Mouse (Mus musculus) neural tube, embryonic 14.5 days (tissue): ENCODE data around the gene As3mt. TPM values are rescaled to one million over a fixed set of nuclear protein-coding genes. Genes with fewer than 3 reads are reported as not detected.

Source experiments
- ATAC-seq: fragments of 200-750 bp; cut with Nextera tagmentation; 2 replicates; pipeline ENCODE4 v1.8.0; 2017; ENCODE audit warnings: low read depth, mild to moderate bottlenecking, moderate TSS enrichment, moderate library complexity
- H3K27ac ChIP-seq: fragments of 300-500 bp; sonication (generic); 2 replicates; pipeline ENCODE4 v1.5.1; 2014; ENCODE audit warnings: low read depth, mild to moderate bottlenecking, control low read depth, low read length, moderate library complexity, mixed read lengths
- H3K27me3 ChIP-seq: fragments of 300-500 bp; sonication (generic); 2 replicates; pipeline ENCODE4 v1.6.1; 2014; ENCODE audit warnings: low read length; ENCODE audit not compliant: control insufficient read depth, insufficient read depth
- H3K36me3 ChIP-seq: fragments of 300-500 bp; sonication (generic); 2 replicates; pipeline ENCODE4 v1.6.1; 2014; ENCODE audit warnings: low read length, mixed read lengths; ENCODE audit not compliant: control insufficient read depth, insufficient read depth
- H3K4me1 ChIP-seq: fragments of 300-500 bp; sonication (generic); 2 replicates; pipeline ENCODE4 v1.6.1; 2014; ENCODE audit warnings: low read length; ENCODE audit not compliant: control insufficient read depth, insufficient read depth
- H3K4me2 ChIP-seq: fragments of 300-500 bp; sonication (generic); 2 replicates; pipeline ENCODE4 v1.6.1; 2014; ENCODE audit warnings: mild to moderate bottlenecking, low read depth, low read length, control low read depth
- H3K4me3 ChIP-seq: fragments of 300-500 bp; sonication (generic); 2 replicates; pipeline ENCODE4 v1.5.1; 2014; ENCODE audit warnings: low read depth, low read length, control low read depth, mixed read lengths
- H3K9ac ChIP-seq: fragments of 300-500 bp; sonication (generic); replicated peaks from 2 replicates; pipeline ENCODE4 v1.6.1; 2014; ENCODE audit warnings: low read depth, mild to moderate bottlenecking, control low read depth, low read length, mixed read lengths
- H3K9me3 ChIP-seq: fragments of 300-500 bp; sonication (generic); 2 replicates; pipeline ENCODE4 v1.6.1; 2016; ENCODE audit warnings: low read length; ENCODE audit not compliant: control insufficient read depth
- WGBS: fragments of 180-500 bp; shearing (Covaris S2); extraction: QIAGEN DNeasy Blood & Tissue Kit; methylation state at CpG from one replicate; pipeline ENCODE4 v1.1.7; 2014; 5-methylcytosine and 5-hydroxymethylcytosine counted together
- polyA plus RNA-seq: library from polyadenylated mRNA; unstranded; fragments of >200 nt; fragmentation: Nextera tagmentation; extraction: Ambion mirVana; gene quantifications from 2 replicates; pipeline ENCODE4 v1.2.1, GENCODE M21; 2014

As3mt gene
- polyA plus RNA-seq, 1 experiment from 2014 or later: 44.3 TPM

DNA sequence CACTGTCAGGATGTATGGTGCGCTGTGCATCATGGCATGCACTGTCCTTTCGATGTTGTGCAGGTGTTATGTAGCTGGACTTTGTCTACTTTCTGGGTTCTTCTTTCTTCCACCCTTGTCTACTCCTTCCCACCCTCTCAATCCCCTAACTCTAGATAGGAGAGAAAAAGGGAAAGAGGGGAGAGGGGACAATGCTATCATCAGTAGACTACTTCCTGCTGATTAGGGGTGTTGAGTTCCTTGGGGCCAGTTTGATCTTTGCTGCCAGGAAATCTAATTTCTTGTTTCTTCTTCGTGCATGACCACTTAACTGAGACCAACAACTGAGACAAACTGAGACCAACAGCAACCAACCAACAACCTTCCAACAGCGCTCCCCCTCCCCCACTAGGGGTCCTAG is 3.4 kb downstream of the As3mt start:
- H3K27ac ChIP-seq: no peak overlapping the region
- H3K27me3 ChIP-seq: no peaks in the 10 kb centered on the region
- no peaks in the 10 kb centered on the region for H3K9me3 ChIP-seq
- H3K4me3 ChIP-seq: no peak overlapping the region
- no peak for ATAC-seq
- H3K36me3 ChIP-seq: no peaks in the 10 kb centered on the region
- H3K9ac ChIP-seq: no peak overlapping the region
- H3K4me2 ChIP-seq: no peak overlapping the region
- WGBS: 96% methylated on average over 4 of the region's 4 CpGs
- peaks cover 9% of the 10 kb centered on the region; the same call in 1 of the 2 replicates for H3K4me1 ChIP-seq

- no peaks in the 10 kb centered on the region for H3K4me1 ChIP-seq
- no peak overlapping the region for H3K9ac ChIP-seq
- no peaks in the 10 kb centered on the region for H3K36me3 ChIP-seq
- no peak for ATAC-seq
- no peak overlapping the region for H3K4me3 ChIP-seq
- H3K4me2 ChIP-seq: no peak overlapping the region
- no peak overlapping the region for H3K27ac ChIP-seq
- no peaks in the 10 kb centered on the region for H3K9me3 ChIP-seq
- no peaks in the 10 kb centered on the region for H3K27me3 ChIP-seq
- WGBS: 94% methylated on average over 8 of the region's 8 CpGs
Measured at GRCm38 (mm10) chr19:46714234-46714633, 7.0 kb downstream of the As3mt start.

GRCm38 (mm10) chr19:46715016-46715415 is 7.8 kb downstream of the As3mt start:
- WGBS: 87% methylated on average over 8 of the region's 8 CpGs
- no peak overlapping the region for H3K4me3 ChIP-seq
- H3K4me2 ChIP-seq: no peak overlapping the region
- no peak for ATAC-seq
- no peak overlapping the region for H3K27ac ChIP-seq
- H3K36me3 ChIP-seq: no peaks in the 10 kb centered on the region
- H3K4me1 ChIP-seq: no peaks in the 10 kb centered on the region
- H3K27me3 ChIP-seq: no peaks in the 10 kb centered on the region
- H3K9ac ChIP-seq: no peak overlapping the region
- H3K9me3 ChIP-seq: no peaks in the 10 kb centered on the region

GRCm38 (mm10) chr19:46718150-46718549 is 10.9 kb downstream of the As3mt start:
- no peak overlapping the region for H3K9ac ChIP-seq
- no peaks in the 10 kb centered on the region for H3K9me3 ChIP-seq
- no peaks in the 10 kb centered on the region for H3K36me3 ChIP-seq
- no peak overlapping the region for H3K4me3 ChIP-seq
- no peak overlapping the region for H3K27ac ChIP-seq
- no peak for ATAC-seq
- no peaks in the 10 kb centered on the region for H3K4me1 ChIP-seq
- H3K27me3 ChIP-seq: no peaks in the 10 kb centered on the region
- no peak overlapping the region for H3K4me2 ChIP-seq
- 92% methylated on average over 4 of the region's 4 CpGs for WGBS

DNA sequence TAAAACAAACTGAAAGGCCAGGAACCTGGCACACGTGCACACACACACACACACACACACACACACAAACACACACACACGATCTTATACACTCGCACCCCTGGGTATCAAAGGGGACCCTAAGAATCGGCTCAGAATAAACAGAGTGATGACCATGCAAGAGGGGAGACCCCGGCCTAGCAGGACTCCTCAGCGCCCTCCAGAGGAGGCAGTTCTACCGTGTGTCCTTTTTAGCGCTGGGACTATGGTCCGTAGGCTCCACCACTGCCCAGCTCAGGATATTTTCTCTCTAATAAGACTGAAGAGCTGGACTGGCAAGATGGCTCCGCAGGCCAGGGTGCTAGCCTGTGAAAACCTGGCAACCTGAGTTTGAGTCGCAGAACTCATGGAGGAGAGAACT is 17.2 kb downstream of the As3mt start:
- Histone ChIP-seq H3K4me3 (no peak overlapping the region), H3K4me2 (no peak overlapping the region), H3K9ac (no peak overlapping the region), H3K4me1 (peaks cover 3% of the 10 kb centered on the region; the same call in 1 of the 2 replicates), H3K27ac (no peak overlapping the region), H3K36me3 (no peaks in the 10 kb centered on the region; the same call in 1 of the 2 replicates), H3K27me3 (no peaks in the 10 kb centered on the region), H3K9me3 (no peaks in the 10 kb centered on the region)
- ATAC-seq: no peak
- 68% methylated on average over 11 of the region's 11 CpGs for WGBS

- WGBS: 93% methylated on average over 8 of the region's 8 CpGs
Measured at GRCm38 (mm10) chr19:46726142-46726541, 18.9 kb downstream of the As3mt start.

DNA sequence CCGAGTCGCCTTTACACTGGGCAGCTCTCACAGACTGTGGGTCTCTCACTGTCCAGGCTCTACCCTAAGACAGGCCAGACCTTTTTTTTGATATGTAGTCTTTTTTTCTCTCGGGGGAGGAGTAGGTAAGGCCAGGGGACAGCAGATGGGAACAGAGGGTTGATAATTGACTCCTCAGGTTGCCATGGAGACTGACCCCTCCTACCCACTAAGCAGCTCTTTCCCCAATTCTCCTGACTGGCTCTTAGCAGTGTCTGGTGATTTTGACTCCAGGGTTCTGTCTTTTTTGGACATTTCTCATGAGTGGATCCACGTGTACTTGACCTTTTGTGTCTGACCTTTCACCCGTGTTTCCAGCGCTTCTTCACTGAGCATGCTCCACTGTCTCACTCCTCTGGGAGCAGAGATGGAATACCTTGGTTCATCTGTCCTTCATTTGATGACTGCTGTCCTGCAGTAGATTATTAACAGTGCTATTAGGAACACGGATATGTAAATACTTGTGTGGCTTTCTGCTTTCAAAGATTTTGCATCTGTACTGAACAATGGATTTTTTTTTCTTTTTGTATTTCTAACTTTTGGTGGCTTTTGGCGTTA is 20.0 kb downstream of the As3mt start:
- no peak overlapping the region for H3K4me3 ChIP-seq
- H3K4me1 ChIP-seq: peaks cover 3% of the 10 kb centered on the region; the same call in 1 of the 2 replicates
- H3K9me3 ChIP-seq: no peaks in the 10 kb centered on the region
- H3K27me3 ChIP-seq: no peaks in the 10 kb centered on the region
- H3K27ac ChIP-seq: no peak overlapping the region
- no peak overlapping the region for H3K4me2 ChIP-seq
- no peak overlapping the region for H3K9ac ChIP-seq
- ATAC-seq: no peak
- 33% methylated on average over 8 of the region's 8 CpGs for WGBS
- H3K36me3 ChIP-seq: no peaks in the 10 kb centered on the region; the same call in 1 of the 2 replicates

More at GRCm38 (mm10) chr19:46726142-46726541, 18.9 kb downstream of the As3mt start:
- ATAC-seq: no peak
- Histone ChIP-seq H3K36me3 (no peaks in the 10 kb centered on the region; the same call in 1 of the 2 replicates), H3K4me1 (peaks cover 3% of the 10 kb centered on the region; the same call in 1 of the 2 replicates), H3K4me3 (no peak overlapping the region), H3K4me2 (no peak overlapping the region), H3K27me3 (no peaks in the 10 kb centered on the region), H3K9me3 (no peaks in the 10 kb centered on the region), H3K27ac (no peak overlapping the region), H3K9ac (no peak overlapping the region)

DNA sequence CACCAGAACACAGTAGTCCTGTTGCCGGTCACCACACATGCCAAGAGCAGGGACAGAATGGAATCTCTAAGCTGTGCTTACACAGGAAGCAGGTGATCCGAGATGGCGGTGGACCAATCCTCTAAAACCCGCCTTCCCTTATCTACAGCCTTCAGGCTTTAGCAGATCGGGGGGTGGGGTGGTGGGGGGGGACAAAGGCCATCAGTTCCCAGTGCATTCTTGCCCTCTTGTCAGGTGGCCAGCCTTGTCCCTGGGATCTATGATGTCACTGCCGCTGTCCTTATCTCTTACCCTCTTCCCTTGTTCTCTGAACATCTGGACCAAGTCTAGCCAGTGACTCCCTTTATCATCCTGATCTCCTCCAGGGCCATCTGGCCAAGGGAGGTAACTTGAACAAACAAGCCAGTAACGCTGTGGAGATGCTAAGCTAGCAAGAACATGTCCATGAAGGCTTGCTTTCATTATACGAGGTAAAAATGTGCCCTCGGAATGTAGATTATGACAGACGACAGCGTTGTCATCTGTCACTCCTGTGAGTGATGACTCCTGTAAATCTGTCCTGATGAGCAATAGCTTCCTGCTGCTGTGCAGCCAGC is 20.8 kb downstream of the As3mt start:
- no peak for ATAC-seq
- Histone ChIP-seq H3K36me3 (no peaks in the 10 kb centered on the region; the same call in 1 of the 2 replicates), H3K9ac (no peak overlapping the region), H3K27me3 (no peaks in the 10 kb centered on the region), H3K9me3 (no peaks in the 10 kb centered on the region), H3K4me1 (peaks cover 3% of the 10 kb centered on the region; the same call in 1 of the 2 replicates), H3K4me2 (no peak overlapping the region), H3K27ac (no peak overlapping the region), H3K4me3 (no peak overlapping the region)
- 66% methylated on average over 11 of the region's 11 CpGs for WGBS

GRCm38 (mm10) chr19:46728909-46729308 is 21.7 kb downstream of the As3mt start:
- no peak for ATAC-seq
- H3K36me3 ChIP-seq: no peaks in the 10 kb centered on the region; the same call in 1 of the 2 replicates
- H3K4me3 ChIP-seq: no peak overlapping the region
- H3K4me1 ChIP-seq: peaks cover 3% of the 10 kb centered on the region; the same call in 1 of the 2 replicates
- no peak overlapping the region for H3K27ac ChIP-seq
- no peak overlapping the region for H3K9ac ChIP-seq
- H3K27me3 ChIP-seq: no peaks in the 10 kb centered on the region
- no peaks in the 10 kb centered on the region for H3K9me3 ChIP-seq
- 74% methylated on average over 3 of the region's 3 CpGs for WGBS
- no peak overlapping the region for H3K4me2 ChIP-seq
